Mouse (Mus musculus): ENCODE results near the gene Gsk3a.

The Gsk3a gene

DNA sequence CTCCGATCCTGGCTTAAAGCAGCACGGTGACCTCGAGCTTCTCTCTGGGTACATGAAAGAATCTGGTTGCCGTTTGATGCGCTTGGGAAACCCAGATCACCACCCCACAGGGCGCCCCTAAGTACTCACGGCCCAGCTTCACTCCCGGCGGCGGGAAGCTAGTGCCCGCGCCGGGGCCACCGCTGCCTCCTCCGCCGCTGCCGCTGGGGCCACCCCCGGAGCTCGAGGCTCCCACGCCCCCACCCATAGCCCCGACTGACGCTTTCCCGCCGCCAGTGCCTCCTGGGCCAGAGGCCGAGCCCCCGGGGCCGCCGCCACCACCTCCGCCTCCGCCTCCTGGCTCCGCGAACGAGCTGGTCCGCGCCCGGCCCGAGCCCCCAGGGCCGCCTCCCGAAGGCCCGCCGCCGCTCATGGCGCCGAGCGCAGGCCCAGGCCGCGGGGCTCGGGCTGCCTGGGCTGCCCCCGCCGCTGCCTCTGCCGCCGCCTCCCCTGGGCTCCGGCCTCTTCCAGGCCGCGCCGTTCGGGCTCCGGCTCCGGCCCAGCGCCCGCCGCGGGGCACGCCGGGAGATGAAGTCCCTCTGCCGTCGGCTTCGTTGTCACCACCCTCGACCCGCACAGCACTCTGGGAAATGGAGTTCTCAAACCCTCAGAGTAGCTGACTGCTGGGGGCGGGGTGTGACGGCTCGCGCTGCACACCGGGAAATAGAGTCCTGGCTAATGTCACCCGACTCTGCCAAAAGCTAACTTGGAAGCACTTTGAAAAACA is at the start of gene Gsk3a:
Gsk3a (minus strand) TSS at position 603 of the 766 bp plus-strand sequence.
- DNase-seq (ENCODE audit: low spot score in 2 of 2) = peak; percentile 97 to 98

DNA sequence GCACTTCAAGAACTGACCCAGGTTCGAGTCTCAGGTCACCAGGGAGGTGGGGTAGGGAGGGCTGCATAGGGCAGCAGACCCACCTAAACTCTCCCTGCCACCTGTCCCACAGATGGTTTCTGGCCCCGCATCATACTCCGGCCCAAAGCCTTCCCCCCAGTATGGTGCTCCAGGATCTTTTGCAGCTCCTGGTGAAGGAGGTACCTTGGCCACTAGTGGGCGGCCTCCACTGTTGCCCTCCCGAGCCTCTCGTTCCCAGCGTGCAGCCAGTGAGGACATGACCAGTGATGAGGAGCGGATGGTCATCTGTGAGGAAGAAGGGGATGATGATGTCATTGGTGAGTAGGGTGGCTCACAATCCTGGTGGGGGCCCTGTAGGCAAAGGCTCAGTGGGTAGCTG is 49.3 kb upstream of the Gsk3a start:
- peak in 1 of 2 experiments; percentile 59 for DNase-seq (ENCODE audit: low spot score in 2 of 2)

DNA sequence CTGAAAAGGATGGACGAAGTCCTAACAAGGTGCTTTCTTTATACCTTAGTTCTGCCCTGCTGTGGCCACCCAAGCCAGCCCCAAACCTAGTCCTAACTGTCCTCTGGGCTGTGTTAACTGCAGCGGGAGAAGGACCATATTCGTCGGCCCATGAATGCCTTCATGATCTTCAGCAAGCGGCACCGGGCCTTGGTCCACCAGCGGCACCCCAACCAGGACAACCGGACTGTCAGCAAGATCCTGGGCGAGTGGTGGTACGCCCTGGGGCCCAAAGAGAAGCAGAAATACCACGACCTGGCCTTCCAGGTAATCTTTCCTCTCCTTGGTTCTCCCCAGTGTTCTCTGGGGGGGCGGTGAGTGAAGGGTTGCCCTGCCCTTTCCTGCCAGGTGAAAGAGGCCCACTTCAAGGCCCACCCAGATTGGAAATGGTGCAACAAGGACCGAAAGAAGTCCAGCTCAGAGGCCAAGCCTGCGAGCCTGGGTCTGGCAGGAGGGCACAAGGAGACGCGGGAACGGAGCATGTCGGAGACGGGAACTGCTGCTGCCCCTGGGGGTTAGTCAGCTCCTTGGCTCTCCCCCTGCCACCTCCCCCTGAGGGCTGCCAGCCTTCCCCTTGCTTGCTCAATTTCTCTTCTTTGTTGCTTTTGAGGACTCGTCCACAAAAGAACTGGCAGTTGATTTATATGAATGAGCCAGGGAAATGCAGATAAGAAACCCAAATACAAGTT is 48.0 kb upstream of the Gsk3a start:
- DNase-seq (ENCODE audit: low spot score in 2 of 2) = peak; percentile 12 to 63

DNA sequence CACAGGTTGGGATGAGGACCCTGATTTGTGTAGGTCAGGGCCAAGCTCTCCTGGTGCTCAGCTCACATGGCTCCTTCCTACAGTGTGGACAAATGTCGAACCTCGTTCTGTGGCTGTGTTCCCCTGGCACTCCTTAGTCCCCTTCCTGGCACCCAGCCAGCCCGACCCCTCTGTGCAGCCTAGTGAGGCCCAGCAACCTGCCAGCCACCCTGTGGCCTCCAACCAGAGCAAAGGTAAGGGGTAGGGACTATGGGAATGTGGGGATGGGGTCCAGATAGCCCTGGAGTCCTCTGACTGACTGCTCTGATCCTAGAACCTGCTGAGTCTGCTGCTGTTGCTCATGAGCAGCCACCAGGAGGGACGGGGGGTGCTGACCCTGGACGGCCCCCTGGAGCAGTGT is 47.1 kb upstream of the Gsk3a start:
- peak; percentile 16 to 69 for DNase-seq (ENCODE audit: low spot score in 2 of 2)

DNA sequence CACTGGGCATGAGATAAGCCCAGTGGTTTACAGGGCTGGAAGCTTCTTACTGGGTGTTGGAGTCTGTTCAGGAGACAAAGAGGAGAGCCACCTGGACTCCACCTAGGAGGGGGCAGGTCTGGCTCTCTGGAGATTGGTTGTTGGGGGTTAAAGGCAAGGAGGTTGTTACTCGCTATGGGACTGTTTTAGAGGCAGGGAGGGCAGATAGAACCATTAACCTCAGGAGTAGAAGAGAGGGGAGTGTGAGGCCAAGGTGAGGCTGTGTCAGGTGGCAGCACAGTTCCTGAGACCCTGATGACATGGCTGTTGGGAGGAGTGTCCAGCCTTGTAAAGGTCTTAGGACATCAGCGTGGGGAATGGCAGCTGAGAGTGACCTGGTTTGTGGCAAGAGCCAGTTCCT is 46.5 kb upstream of the Gsk3a start:
- DNase-seq (ENCODE audit: low spot score in 2 of 2) = peak in 1 of 2 experiments; percentile 14

- DNase-seq (ENCODE audit: low spot score in 2 of 2) = peak; percentile 35 to 71
Observed at GRCm38 (mm10) chr7:25283637-25284036, 46.0 kb upstream of the Gsk3a start.

- peak; percentile 59 to 81 for DNase-seq (ENCODE audit: low spot score in 2 of 2)
Observed at GRCm38 (mm10) chr7:25282731-25283211, 45.1 kb upstream of the Gsk3a start.

DNA sequence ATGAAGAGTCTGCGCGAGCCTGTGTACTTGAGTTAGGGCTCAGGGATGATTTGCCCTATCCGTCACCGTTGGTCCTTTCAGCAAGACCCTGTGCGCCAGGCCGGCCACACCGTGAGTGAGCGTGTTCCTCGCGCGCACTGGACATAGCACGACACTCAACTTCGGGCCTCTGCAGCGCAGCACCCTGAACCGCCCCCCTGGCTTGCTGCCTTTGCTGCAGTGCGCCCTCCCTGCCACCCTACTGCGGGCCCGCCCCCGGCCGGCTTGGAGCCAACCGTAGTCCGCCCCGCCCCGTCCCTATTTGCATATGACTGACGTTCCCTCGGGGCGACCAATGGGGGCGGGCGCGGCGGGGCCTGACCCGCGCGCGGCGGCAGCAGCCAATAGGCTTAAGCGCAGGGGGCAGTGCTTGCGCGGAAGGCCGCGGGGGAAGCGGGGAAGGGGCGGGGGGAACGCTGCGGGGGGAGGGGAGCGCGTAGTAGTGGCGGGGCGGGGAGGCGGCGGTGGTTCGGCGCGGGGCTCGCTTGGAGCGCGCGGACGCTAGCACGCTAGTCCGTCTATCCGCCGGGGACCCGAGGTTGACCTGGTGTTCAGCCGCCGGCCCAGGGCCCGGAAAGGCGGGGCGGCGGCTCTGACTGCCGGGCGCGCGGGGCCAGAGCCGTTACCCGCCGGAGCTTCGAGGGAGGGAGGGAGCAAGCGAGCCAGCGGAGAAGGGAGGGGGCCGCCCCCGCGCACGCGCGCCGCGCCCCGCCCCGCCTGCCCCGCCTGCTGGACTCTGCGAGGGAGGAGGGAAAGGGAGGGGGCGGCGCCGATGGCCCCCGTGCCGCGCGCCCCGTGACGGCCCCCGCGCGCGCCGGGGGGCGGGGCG is 44.3 kb upstream of the Gsk3a start:
- DNase-seq (ENCODE audit: low spot score in 2 of 2) = peak; percentile 99

- peak; percentile 17 to 66 for DNase-seq (ENCODE audit: low spot score in 2 of 2)
Observed at GRCm38 (mm10) chr7:25281166-25281733, 43.6 kb upstream of the Gsk3a start.

GRCm38 (mm10) chr7:25279861-25280791 is 42.5 kb upstream of the Gsk3a start:
- DNase-seq (ENCODE audit: low spot score in 2 of 2) = peak; percentile 23 to 73

- DNase-seq (ENCODE audit: low spot score in 2 of 2) = peak; percentile 82 to 90
Observed at GRCm38 (mm10) chr7:25279076-25279860, 41.6 kb upstream of the Gsk3a start.

GRCm38 (mm10) chr7:25278341-25279075 is 40.9 kb upstream of the Gsk3a start:
- DNase-seq (ENCODE audit: low spot score in 2 of 2) = peak; percentile 86 to 89

DNA sequence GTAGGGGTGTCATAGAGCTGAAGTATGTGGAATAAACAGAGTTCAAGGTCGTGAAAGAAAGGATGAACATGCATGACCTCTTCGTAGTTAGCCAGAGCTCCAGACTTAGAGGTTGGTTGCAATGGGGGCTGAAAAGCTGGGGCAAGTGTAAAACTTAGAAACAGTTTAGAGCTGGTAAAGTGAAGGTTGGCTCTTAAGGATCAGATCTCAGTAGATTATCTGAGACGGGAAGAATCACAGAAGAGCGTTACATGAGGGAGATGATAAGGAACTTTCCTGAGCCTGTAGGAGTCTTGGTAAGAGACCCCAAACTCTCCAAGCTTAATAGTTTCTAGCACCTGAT is 40.3 kb upstream of the Gsk3a start:
- no peak for DNase-seq (ENCODE audit: low spot score in 2 of 2)

DNA sequence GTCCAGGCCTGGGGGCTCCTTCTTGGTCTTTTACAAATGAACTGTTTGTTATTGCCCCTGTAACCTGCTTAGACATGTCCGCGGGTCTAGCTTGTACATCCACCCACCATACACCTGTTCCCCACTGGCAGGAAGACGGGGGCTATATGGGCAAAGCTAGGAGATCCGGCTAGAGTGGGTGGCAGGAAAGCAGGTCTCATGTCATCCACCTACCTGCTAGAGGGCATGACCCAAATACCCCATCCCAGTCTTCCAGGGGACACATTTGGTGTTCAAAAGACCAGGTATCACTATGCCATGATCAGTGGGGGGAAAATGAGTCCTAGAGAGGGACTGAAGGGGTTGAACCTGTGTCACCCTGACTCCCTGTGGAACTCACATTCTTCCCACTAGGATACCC is 39.8 kb upstream of the Gsk3a start:
- peak in 1 of 2 experiments; percentile 59 for DNase-seq (ENCODE audit: low spot score in 2 of 2)

GRCm38 (mm10) chr7:25275555-25276298 is 38.1 kb upstream of the Gsk3a start:
- peak in 1 of 2 experiments; percentile 58 for DNase-seq (ENCODE audit: low spot score in 2 of 2)

DNA sequence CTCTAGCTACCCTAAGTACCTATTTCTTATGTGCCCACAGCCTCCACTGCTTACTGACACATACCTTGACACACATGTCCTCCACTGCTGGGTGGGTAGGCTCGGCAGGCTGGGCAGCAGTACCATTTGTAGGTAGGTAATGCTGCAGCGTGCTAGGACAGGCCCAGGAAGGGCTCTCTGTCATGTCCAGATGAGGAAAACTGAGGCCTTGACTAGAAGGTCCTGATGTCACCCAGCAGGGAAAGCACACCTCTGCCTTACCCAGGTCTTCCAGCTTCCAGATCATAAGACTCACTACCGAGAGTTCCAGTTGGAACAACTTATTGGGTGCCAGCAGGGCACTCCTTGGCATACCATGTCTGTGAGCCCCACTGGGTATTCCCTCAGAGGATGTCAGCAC is 37.3 kb upstream of the Gsk3a start:
- peak in 1 of 2 experiments; percentile 62 for DNase-seq (ENCODE audit: low spot score in 2 of 2)

GRCm38 (mm10) chr7:25274571-25274970 is 36.9 kb upstream of the Gsk3a start:
- DNase-seq (ENCODE audit: low spot score in 2 of 2) = peak; percentile 36 to 67
